Mouse (Mus musculus) cerebellum, adult 2 months (tissue): ENCODE measurements around the gene Ppm1b.

Source experiments
- CTCF ChIP-seq: fragments of 200-500 bp; IDR thresholded peaks from 2 replicates; pipeline ENCODE4 v1.5.1; 2011; ENCODE audit warnings: low read depth, mild to moderate bottlenecking, control low read depth, low read length, moderate library complexity, borderline replicate concordance; ENCODE audit not compliant: insufficient read depth
- POLR2A ChIP-seq: fragments of 200-500 bp; IDR thresholded peaks from 2 replicates; pipeline ENCODE4 v1.6.1; 2011; ENCODE audit warnings: low read length, control low read depth, borderline replicate concordance; ENCODE audit not compliant: insufficient read depth

GRCm38 (mm10) chr17:84962046-84962445 lies 5.5 kb downstream of the Ppm1b start:
- TF ChIP-seq CTCF (no peak), POLR2A (no peak)
